Mouse (Mus musculus) fat pad, adult 2 months (tissue): ENCODE results near the gene Rab20.
"Not testable (repeated sequence)": the region's sequence is repeated elsewhere in the genome, so short reads cannot be mapped to it uniquely, and the experiment has no call there.

ENCODE experiments used
- DNase-seq: peaks from one replicate; pipeline ENCODE4 v3.0.0-alpha.2; 2011; ENCODE audit warnings: low read depth, low spot score; ENCODE audit errors: extremely low read depth

The Rab20 gene

GRCm38 (mm10) chr8:11481876-11482275 is 3.4 kb upstream of the Rab20 start:
- DNase-seq, result no peak

GRCm38 (mm10) chr8:11479591-11479990 is 1.1 kb upstream of the Rab20 start:
- DNase-seq, result no peak

- DNase-seq, result no peak
Measured at GRCm38 (mm10) chr8:11478807-11479527, 457 bp upstream of the Rab20 start.

GRCm38 (mm10) chr8:11477178-11477553 is 1.3 kb downstream of the Rab20 start:
- no peak for DNase-seq

GRCm38 (mm10) chr8:11476338-11477177 is 2.0 kb downstream of the Rab20 start:
- DNase-seq, result no peak

- no peak for DNase-seq
Measured at GRCm38 (mm10) chr8:11475876-11476275, 2.6 kb downstream of the Rab20 start.

GRCm38 (mm10) chr8:11475397-11475796 is 3.1 kb downstream of the Rab20 start:
- DNase-seq, result no peak

- DNase-seq, result no peak
Measured at GRCm38 (mm10) chr8:11473072-11473471, 5.4 kb downstream of the Rab20 start.

GRCm38 (mm10) chr8:11471309-11471708 is 7.2 kb downstream of the Rab20 start:
- DNase-seq, result no peak

- no peak for DNase-seq
Measured at GRCm38 (mm10) chr8:11470694-11471093, 7.8 kb downstream of the Rab20 start.

- no peak for DNase-seq
Measured at GRCm38 (mm10) chr8:11469095-11469494, 9.4 kb downstream of the Rab20 start.

GRCm38 (mm10) chr8:11466528-11466927 is 12.0 kb downstream of the Rab20 start:
- DNase-seq, result not testable (repeated sequence)

- no peak for DNase-seq
Measured at GRCm38 (mm10) chr8:11465619-11466018, 12.9 kb downstream of the Rab20 start.

- no peak for DNase-seq
Measured at GRCm38 (mm10) chr8:11464707-11464964, 13.9 kb downstream of the Rab20 start.

GRCm38 (mm10) chr8:11463889-11464706 is 14.4 kb downstream of the Rab20 start:
- no peak for DNase-seq

GRCm38 (mm10) chr8:11463541-11463888 is 15.0 kb downstream of the Rab20 start:
- DNase-seq, result no peak

- no peak for DNase-seq
Measured at GRCm38 (mm10) chr8:11462641-11463040, 15.9 kb downstream of the Rab20 start.

- DNase-seq, result no peak
Measured at GRCm38 (mm10) chr8:11461847-11462246, 16.7 kb downstream of the Rab20 start.

GRCm38 (mm10) chr8:11460934-11461333 is 17.6 kb downstream of the Rab20 start:
- DNase-seq, result no peak

- DNase-seq, result no peak
Measured at GRCm38 (mm10) chr8:11459016-11459415, 19.5 kb downstream of the Rab20 start.

- DNase-seq, result no peak
Measured at GRCm38 (mm10) chr8:11457981-11458836, 20.3 kb downstream of the Rab20 start.
